Mouse (Mus musculus) gastrocnemius, postnatal 4 days (tissue): ENCODE measurements at regions not wholly inside any gene's neighbourhood (a gene's known extent, or its start where the extent isn't known, plus 50 kb on each side); places are given as distances from the start of the nearest gene placed in this dataset.

Experiments used
- DNase-seq, 2 experiments: peaks; one replicate each; pipeline ENCODE4 v3.0.0; 2021 to 2022; ENCODE audit warnings: low spot score in 2 of 2, mixed read lengths in 2 of 2

GRCm38 (mm10) chr3:147093076-147093380, 240.9 kb downstream of the Ttll7 start:
- DNase-seq, result no peak

GRCm38 (mm10) chr3:147096179-147096578, 244.0 kb downstream of the Ttll7 start:
- no peak for DNase-seq

GRCm38 (mm10) chr3:147098065-147098580, 246.0 kb downstream of the Ttll7 start:
- no peak for DNase-seq

GRCm38 (mm10) chr3:147098611-147099010, 246.4 kb downstream of the Ttll7 start:
- no peak for DNase-seq

GRCm38 (mm10) chr3:147099143-147099713, 247.1 kb downstream of the Ttll7 start:
- DNase-seq, result no peak

GRCm38 (mm10) chr3:147101053-147101764, 249.0 kb downstream of the Ttll7 start:
- no peak for DNase-seq

GRCm38 (mm10) chr3:147101765-147102113, 249.6 kb downstream of the Ttll7 start:
- no peak for DNase-seq

- no peak for DNase-seq
Measured at GRCm38 (mm10) chr3:147103428-147103827, 251.3 kb downstream of the Ttll7 start.

- DNase-seq, result no peak
Measured at GRCm38 (mm10) chr3:147117609-147118008, 265.4 kb downstream of the Ttll7 start.

- no peak for DNase-seq
Measured at GRCm38 (mm10) chr3:147118092-147118491, 265.9 kb downstream of the Ttll7 start.

GRCm38 (mm10) chr3:147118622-147119021, 266.5 kb downstream of the Ttll7 start:
- no peak for DNase-seq

- no peak for DNase-seq
Measured at GRCm38 (mm10) chr3:147121826-147122225, 269.7 kb downstream of the Ttll7 start.

- DNase-seq, result no peak
Measured at GRCm38 (mm10) chr3:147127740-147128139, 275.6 kb downstream of the Ttll7 start.

- no peak for DNase-seq
Measured at GRCm38 (mm10) chr3:147132830-147133229, 280.7 kb downstream of the Ttll7 start.

GRCm38 (mm10) chr3:147133408-147133807, 281.2 kb downstream of the Ttll7 start:
- no peak for DNase-seq

- DNase-seq, result no peak
Measured at GRCm38 (mm10) chr3:147140414-147140813, 288.2 kb downstream of the Ttll7 start.

- DNase-seq, result no peak
Measured at GRCm38 (mm10) chr3:147153456-147153855, 301.3 kb downstream of the Ttll7 start.

GRCm38 (mm10) chr3:147153998-147154397, 301.8 kb downstream of the Ttll7 start:
- DNase-seq, result no peak

- DNase-seq, result peak in 1 of 2 experiments; percentile 14
Measured at GRCm38 (mm10) chr3:147163126-147163525, 311.0 kb downstream of the Ttll7 start.

- no peak for DNase-seq
Measured at GRCm38 (mm10) chr3:147163540-147163939, 311.4 kb downstream of the Ttll7 start.

- no peak for DNase-seq
Measured at GRCm38 (mm10) chr3:147164931-147165330, 312.8 kb downstream of the Ttll7 start.

GRCm38 (mm10) chr3:147166555-147166954, 314.4 kb downstream of the Ttll7 start:
- DNase-seq, result no peak

- no peak for DNase-seq
Measured at GRCm38 (mm10) chr3:147169215-147169614, 317.0 kb downstream of the Ttll7 start.
